Mouse (Mus musculus) heart, postnatal 25 days (tissue): ENCODE measurements around the gene Gm10320. TPM values are rescaled to one million over a fixed set of nuclear protein-coding genes. Genes with fewer than 3 reads are reported as not detected.

Experiments used
- DNase-seq: peaks from one replicate; pipeline ENCODE4 v3.0.0; 2022; ENCODE audit warnings: low spot score
- intact Hi-C: fragments of 180-260 bp; cut with DNase I; formaldehyde crosslinking; loops from one replicate; pipeline ENCODE4 v1.15.1; 2025
- total RNA-seq, 2 experiments: library from RNA; stranded (reverse); gene quantifications; 2 replicates each; pipeline ENCODE4 v1.2.3; 2021

Gm10320 gene
- total RNA-seq, 2 experiments from 2014 or later: not detected

DNA sequence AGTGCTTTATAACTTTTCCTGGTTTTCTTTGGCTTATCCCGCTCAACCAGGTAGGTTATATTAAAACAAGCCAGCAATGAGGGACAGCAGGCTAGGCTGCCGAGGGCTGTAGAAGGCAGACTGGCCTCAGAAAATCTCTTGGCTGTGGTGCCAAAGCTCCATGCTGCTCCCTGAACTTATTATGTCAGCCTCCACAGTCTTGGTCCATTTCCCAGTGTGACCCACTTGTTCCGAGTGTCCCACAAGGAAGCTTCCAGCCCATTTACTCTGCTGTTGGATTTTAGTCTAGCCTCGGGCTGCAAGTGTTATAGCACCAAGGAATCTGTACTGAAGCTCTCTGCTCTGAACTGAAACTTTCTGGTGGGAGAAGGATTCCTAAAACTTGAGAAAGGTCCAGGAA, 18.8 kb downstream of the Gm10320 start:
- no peak for DNase-seq
- intact Hi-C loops: no loop called here

DNA sequence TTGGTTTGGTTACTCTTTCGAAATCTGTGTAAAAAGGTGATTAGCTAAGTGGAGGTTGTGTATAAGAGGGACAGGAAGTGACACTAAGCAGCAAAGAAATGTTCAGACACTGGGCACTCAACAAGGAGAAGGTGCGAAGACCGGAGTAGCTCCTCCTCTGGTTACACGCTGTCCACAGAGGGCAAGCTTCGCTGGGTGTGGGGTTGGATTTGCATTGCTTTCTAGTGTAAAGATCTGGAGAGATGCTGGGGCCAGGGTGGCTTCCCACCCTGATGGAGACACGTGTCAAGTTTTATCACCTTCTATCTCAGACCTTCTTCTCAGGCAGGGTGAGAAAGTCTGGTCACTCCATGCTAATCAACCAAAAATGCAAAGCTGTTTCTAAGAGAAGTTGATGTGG, 20.0 kb downstream of the Gm10320 start:
- intact Hi-C loops: no loop called here

DNA sequence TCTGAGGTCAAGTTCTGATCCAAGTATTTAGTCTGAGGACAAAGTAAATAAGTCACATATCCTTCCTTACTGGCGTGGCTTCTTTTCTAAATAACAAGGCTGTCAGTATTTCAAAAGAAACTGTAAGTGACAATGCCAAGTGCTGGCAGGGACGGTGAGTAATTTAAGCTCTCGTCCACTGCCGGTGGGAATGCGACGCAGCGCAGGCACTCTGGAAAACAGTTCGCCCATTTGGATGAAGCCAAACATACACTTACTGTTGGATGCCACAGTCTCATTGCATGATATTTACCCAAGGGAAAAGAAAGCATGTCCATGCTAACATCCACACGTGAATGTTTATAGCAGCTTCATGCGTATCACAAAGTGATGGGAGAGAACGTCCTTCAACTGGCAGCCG, 21.5 kb downstream of the Gm10320 start:
- no peak for DNase-seq
- intact Hi-C loops: no loop called here

More for the DNA sequence above, 20.0 kb downstream of the Gm10320 start:
- DNase-seq: no peak

DNA sequence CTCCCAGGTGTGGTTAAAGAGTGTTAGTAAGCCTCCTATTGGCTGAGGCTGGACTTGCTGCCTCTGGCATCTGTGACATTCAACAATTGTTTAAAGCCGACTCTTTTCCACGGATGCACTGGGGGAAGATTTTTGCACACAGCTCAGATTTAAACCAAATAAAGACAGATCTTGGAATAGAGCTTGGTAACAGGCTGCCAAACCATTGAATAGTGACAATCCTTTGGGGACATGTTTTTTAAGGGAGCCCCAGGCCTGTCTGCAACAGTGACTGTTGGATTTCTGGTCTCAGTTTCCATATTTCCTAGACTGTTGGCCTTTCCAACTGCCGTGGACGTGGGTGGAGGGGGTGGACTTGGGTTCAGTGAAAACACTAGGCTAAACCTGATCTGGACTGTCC, 21.9 kb downstream of the Gm10320 start:
- DNase-seq: no peak
- intact Hi-C loops: no loop called here

DNA sequence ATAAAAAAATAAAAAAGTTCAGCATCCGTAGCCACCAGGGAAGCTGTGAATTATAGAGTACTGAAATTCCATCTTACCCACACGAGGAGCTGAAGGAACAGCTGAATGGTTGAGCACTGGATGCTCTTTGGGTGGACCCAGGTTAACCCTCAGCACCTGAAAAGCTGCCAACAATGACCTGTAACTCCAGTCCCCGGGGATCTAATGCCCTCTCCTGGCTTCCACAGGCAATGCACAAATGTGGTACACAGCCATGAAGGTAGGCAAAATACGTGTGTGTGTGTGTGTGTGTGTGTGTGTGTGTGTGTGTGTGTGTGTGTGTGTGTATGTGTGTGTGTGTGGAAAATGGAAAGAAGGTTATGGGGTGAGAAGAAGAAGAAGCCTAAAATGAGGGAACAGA, 30.3 kb downstream of the Gm10320 start:
- intact Hi-C loops: no loop called here
- no peak for DNase-seq

DNA sequence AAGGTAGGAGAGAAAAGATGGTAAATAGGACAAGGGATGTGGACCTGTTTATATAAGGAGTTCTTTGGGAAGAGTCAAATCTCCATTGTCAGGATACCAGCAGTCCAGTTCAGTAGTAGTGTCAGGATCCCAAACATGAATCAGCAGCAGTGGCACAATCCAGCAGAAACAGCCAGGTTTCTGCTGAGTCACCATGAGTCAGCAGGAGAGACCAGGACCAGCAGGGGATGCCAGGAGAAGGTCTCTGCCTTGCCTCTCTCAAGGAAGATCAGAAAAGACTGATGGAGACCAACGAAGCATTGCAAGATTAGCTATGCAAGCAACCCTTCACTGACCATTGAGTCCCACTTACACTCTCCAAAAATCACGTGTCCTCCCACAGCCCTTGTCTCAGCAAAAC, 35.4 kb downstream of the Gm10320 start:
- no peak for DNase-seq
- intact Hi-C loops: no loop called here

DNA sequence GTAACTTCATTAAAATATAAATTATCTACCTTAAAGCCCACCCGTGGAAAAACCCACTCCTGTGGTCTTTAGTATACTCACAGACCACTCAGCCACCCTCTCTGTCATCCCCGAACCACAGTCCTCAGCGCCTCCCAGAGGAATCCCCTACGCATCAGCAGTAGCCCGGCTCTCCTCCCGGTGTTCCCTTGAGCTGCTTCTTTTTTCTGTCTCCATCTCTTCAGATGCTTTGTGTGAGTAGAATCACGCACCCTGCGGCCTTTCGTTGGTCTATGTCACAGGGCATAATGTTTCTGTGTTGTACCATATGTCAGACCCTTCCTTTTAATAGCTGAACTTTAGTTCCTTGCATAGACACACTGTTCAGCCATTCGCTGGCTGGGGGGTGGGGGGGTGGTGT, 36.2 kb downstream of the Gm10320 start:
- DNase-seq: no peak
- intact Hi-C loops: no loop called here

DNA sequence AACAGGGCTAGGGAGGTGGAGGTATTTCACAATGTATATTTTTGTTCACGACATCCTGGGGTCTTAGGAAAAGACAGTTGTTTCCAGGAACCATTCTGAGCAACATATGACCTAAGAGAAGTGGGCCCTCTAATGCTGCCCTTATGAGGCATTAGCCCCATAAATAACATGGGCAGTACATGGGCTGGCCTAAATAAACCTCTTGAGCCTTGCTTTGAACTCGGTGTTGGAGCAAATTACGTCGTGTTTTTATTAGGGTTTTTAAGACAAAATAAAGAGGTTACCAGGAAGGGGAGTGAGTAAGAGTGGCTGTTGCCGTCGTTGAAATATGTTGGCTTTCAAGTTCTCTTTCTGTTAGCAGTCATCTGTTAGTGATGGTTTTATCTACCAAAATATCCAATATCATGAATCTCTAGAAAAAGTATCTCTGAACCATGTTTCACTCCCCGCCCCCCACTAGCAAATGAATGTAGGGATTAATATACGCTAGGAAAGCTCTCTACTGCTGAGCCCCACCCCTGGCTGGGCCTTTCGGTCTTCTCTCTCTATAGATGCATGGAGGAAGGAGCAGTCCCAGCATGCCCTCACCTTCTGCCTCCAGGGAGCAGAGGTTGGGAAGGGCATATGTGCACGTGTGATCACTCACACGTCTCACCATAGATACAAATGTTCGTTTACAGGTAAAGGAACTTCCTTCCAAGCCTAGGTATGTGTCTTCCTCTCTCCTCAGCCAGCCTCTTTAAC, 37.4 kb downstream of the Gm10320 start:
- no peak for DNase-seq
- intact Hi-C loops: no loop called here

DNA sequence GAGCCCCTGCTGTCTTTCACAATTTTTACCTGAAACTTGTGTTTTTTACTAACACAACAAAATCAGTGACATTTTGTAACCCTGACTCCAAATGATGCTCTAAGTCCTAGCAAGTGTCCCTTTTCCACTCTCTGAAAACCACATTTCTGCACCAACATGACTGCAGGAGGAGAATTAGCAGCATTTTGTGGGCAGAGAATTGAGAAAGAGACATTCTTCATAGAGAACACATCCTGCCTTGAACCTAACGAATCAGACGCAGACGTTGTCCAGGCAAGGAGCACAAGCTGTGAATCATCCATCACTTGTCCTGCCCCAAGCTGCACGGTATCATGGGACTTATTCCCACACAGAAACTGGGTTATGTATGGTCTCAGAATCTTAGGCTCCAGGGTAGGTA, 38.7 kb downstream of the Gm10320 start:
- intact Hi-C loops: no loop called here
- DNase-seq: no peak

DNA sequence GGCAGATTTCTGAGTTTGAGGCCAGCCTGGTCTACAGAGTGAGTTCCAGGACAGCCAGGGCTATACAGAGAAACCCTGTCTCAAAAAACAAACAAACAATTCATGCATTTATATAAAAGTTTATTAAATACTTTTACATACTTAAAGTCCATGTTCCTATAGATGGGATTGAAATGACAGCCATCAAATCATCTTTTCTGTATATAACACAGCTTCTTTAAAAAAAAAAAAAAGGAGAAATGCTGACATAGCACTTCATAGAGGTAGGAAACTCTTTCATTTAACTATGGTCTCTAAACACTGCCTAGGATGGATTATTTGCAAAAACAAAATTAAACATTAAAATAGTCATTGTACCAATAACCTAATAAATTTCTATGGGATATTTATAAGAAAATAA, 43.1 kb downstream of the Gm10320 start:
- intact Hi-C loops: no loop called here
- no peak for DNase-seq

DNA sequence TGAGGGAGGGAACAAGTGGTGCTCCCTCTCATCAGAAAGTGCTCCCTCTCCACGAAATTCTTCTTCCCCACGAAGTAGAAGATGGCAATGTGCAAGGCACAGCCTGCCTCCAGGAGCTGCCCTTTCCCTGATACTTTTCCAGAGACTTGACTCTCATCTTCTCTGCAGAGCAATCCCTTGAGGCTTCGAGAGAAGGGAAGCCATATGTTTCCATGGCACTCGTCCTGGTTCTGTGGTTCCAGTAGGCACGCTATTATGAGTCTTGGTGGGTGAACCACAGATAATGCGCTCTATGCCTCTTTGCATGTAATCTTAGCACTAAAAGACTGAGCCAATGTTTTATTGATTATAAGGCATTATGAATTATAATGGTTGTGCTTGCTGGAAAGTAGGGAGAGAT, 44.1 kb downstream of the Gm10320 start:
- DNase-seq: no peak
- intact Hi-C loops: no loop called here

DNA sequence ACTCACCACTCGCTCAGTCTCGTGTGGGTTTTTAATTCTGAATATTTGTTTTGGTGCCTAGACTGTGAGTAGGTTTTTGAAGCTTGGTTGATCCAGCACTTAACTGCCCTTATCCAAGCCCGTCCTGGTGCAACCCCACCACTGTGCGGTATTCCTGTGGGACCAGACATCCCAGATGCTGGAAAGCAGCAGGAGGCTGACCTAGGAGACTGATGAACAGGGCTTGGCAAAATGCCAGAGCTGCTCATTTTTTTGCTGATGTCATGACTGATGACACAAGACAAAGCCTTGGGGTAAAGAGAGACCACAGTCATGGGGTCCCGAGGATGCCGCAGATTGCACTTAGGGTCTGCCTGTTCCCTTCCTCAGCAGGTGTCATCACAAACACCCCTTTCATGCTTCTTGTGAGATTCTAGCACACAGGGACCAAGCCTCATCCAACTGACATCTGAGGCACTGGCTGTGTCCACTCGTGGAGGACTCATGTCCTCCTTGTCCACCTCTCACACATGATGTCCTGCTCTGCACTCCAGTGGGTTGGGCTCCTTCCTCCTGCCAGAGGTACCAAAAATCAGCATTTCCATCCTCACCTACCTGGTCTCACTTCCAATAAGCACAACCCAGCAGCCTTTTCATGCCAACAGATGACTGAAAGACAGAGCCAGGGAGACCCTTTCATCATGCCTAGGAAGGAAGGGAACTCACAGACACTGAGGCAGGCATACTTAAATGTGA, 46.2 kb downstream of the Gm10320 start:
- no peak for DNase-seq
- intact Hi-C loops: no loop called here

DNA sequence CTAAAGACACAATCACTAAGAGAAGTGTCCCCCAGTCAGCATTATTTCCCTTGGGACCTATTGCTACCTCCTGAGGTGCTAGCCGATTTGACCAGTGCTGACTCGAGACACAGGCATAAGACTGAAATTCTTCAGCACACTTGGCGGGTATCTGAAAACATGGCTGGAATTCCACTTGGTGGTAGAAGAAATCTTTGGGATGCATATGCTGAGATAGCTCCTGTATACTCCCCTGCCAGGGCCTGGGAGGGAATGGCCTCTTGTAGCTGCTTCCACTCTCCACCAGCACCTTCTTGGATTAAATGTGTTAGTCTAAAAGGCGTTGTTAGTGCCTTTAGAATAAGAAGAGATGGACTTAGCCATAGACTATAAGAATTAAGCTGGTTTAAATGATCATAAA, 50.8 kb downstream of the Gm10320 start:
- no peak for DNase-seq
- intact Hi-C loops: no loop called here

DNA sequence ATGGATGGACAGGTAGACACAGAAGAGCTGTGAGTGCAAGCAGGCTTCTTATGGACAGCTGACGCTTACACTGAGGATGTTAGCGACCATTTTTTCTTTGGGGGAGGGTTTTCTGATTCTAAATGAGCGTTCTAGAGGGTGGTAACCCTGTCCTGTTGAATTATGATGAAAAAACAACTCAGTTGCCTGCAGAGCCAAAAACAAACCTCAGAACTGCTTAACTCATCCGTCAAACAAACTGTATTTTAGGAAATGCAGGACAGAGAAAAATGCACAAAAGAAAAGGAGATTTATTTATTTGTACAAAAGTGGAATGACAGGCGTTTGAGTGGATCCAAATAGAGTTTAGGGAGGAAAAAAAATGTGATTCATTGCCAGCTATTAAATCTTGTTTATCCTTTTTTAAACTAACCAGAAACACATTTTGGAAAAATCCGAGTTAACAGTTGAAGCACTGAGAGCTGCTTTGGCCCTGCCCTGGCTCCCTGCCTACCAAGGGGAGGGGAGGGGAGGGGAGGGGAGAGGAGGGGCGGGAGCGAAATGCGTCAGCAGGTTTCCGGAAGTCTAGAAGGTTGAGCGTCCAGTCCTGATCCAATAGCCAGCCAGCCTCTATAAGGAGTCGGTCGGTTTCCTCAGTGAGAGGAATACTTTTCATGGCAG, 51.4 kb downstream of the Gm10320 start:
- DNase-seq: no peak
- intact Hi-C loops: no loop called here

Other genes with a start within 250 kb of the Gm10320 start
- gene Utp15, start 229.0 kb downstream of the Gm10320 start, total RNA-seq: 1 to 10 TPM; 5.5 to 5.6 TPM
- gene Ankra2, start 228.9 kb downstream of the Gm10320 start, total RNA-seq: 10 to 100 TPM; 33.5 to 35.2 TPM
- gene Gm21976, start 212.1 kb downstream of the Gm10320 start, total RNA-seq: not detected
- gene Btf3, start 175.0 kb downstream of the Gm10320 start, total RNA-seq: 100 to 1,000 TPM; 190 to 219 TPM
- gene Foxd1, start 137.8 kb downstream of the Gm10320 start, total RNA-seq: under 1 TPM in 1 of 2 experiments, not detected in 1; 0.05 TPM
- not detected for gene Tmem174, start 145.4 kb upstream of the Gm10320 start, total RNA-seq
- 10 to 100 TPM in 1 of 2 experiments, 1 to 10 TPM in 1; 3.2 to 10.6 TPM for gene Tmem171, start 202.8 kb upstream of the Gm10320 start, total RNA-seq